ENCODE assay signal across 9 mouse cellular contexts in the genomic region with DNA sequence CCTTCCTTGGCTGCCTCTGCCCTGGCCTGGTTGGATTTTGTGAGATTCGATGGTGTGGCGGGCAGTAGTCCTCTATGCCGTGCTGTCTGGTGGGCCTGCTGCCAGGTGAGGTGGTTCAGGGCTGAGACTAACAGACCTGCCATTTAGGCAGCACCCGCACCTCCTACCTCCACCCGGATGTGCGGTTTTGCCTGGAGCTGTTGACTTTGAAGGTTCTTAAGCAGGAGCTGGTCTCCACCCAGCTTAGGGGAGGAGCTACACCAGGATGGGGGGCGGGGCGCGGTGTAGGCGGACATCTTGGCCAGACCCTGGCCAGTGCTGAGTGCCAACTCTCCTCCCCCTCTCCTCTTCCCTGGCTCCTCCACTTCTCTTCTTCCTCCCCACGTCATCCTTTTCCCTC. TPM values are rescaled to one million over a fixed set of nuclear protein-coding genes. Genes with fewer than 3 reads are reported as not detected.
A peak's percentile ranks its signal among the peaks of the same experiment; 100 is the strongest.
DNase-seq lines count a peak whose midpoint lies in the region.
"Had no signal": no experiment of that assay in that cellular context is flagged by ENCODE, and none has a peak within 500 bp of the region (broad histone marks: within the 10 kb centered on the region; RNA-seq: fewer than 3 reads in every experiment).

No protein-coding gene starts in this region.

- peak; percentile 62 to 78 for DNase-seq in adrenal gland, adult (ENCODE audit: inconsistent age in 2 of 2, low spot score in 1 of 2)
- DNase-seq in adrenal gland, postnatal 4 days (ENCODE audit: low spot score in 2 of 2) = no peak
- peak; percentile 36 to 63 for DNase-seq in urinary bladder, adult 18-20 months (ENCODE audit: low spot score in 2 of 2)
- no peak for DNase-seq in urinary bladder, adult 2 months (ENCODE audit: low spot score)
- peak; percentile 54 for DNase-seq in gastrocnemius, postnatal 10 days
- DNase-seq in kidney, postnatal 25 days = peak; percentile 82 to 86
- DNase-seq in lung, postnatal 25 days (ENCODE audit: low spot score) = peak; percentile 88
- peak; percentile 82 for DNase-seq in testis, postnatal 14 days (ENCODE audit: low spot score)

RNA-seq across cellular contexts. Expression of a gene that starts 2.5 kb away (rescaled TPM):
- total RNA-seq in adrenal gland, postnatal 4 days (2021) = not detected
- polyA plus RNA-seq in urinary bladder, adult 2 months (2012; rRNA removed) = not detected in 2 replicates
- total RNA-seq in gastrocnemius, postnatal 10 days (2021) = not detected
- polyA plus RNA-seq: intestine, embryonic 14.5 days had no signal

RNA-seq across cellular contexts. Expression of a gene that starts 39.8 kb away (rescaled TPM):
- 10 to 100 TPM; 23.5 to 24.4 TPM for total RNA-seq in adrenal gland, postnatal 4 days (2021)
- polyA plus RNA-seq in urinary bladder, adult 2 months (2012; rRNA removed) = 20.6 and 23.6 TPM in 2 replicates
- 1 to 10 TPM; 7.1 to 9.0 TPM for total RNA-seq in gastrocnemius, postnatal 10 days (2021)

Comparison
In these comparisons a context has a peak if more than half of its experiments do, and no peak if none do; other contexts are left out.
1. DNase-seq: peak in adrenal gland, adult (2 of 2), urinary bladder, adult 18-20 months (2 of 2), gastrocnemius, postnatal 10 days (single experiment), kidney, postnatal 25 days (2 of 2), lung, postnatal 25 days (single experiment) and testis, postnatal 14 days (single experiment); none in adrenal gland, postnatal 4 days (0 of 2) and urinary bladder, adult 2 months (single experiment).